Mouse (Mus musculus): ENCODE measurements around the gene Msrb2.

DNA sequence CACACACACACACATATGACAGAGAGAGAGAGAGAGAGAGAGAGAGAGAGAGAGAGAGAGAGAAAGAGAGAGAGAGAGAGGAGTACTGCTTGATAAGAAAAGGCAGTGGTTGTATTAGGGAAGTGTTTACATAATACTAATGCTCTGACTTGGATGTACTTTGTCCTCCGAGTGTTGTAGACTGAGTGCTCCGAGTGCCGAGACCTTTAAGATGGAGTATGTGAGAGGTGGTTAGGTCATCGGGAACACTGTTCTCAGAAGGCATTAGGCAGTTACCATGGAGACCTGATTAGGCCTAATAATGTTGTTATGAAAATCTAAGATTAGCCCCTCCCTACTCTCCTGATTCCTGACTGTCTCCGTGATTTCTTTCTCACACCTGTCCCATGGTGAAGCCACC, 21.1 kb upstream of the Msrb2 start:
- TF ChIP-seq CTCF (IDR thresholded peaks at IDR 0.05; ENCODE audit: low read depth) (no peak), EP300 (IDR thresholded peaks at IDR 0.05; ENCODE audit: low read depth) (no peak)
